Mouse (Mus musculus) megakaryocyte, embryonic 14.5 days (primary cell): ENCODE data around the gene AI661453. TPM values are rescaled to one million over a fixed set of nuclear protein-coding genes. Genes with fewer than 3 reads are reported as not detected.

ENCODE experiments used
- H3K27me3 ChIP-seq: replicated peaks from 2 replicates; pipeline ENCODE3; 2012; ENCODE audit warnings: inconsistent platforms
- H3K36me3 ChIP-seq: replicated peaks from 2 replicates; pipeline ENCODE3; 2012; ENCODE audit warnings: low read length, inconsistent platforms, mixed read lengths
- H3K4me1 ChIP-seq: 2 replicates; pipeline ENCODE4 v1.6.1; 2012; ENCODE audit warnings: inconsistent platforms
- H3K4me3 ChIP-seq: replicated peaks from 2 replicates; pipeline ENCODE3; 2012; ENCODE audit warnings: moderate library complexity, mild to moderate bottlenecking, inconsistent platforms
- H3K9me3 ChIP-seq: 2 replicates; pipeline ENCODE4 v1.6.1; 2012; ENCODE audit warnings: inconsistent platforms
- FLI1 ChIP-seq: IDR thresholded peaks from 2 replicates; pipeline ENCODE4 v1.6.1; 2012; ENCODE audit warnings: low read length, inconsistent platforms, mixed read lengths
- GATA1 ChIP-seq: IDR thresholded peaks from 3 replicates; pipeline ENCODE4 v1.6.1; 2012; ENCODE audit warnings: mixed read lengths, low read length, inconsistent platforms, borderline replicate concordance
- polyA plus RNA-seq: library from polyadenylated mRNA; stranded (reverse); fragments of >175 nt; gene quantifications from 2 replicates; pipeline ENCODE4 v1.2.3, GENCODE M21; 2012; ENCODE audit warnings: low replicate concordance; ENCODE audit not compliant: insufficient read depth

AI661453 gene
- polyA plus RNA-seq, 1 experiment = 0.48 TPM

- TF ChIP-seq FLI1 (no peak), GATA1 (no peak)
- no peak overlapping the region for H3K4me3 ChIP-seq
- H3K27me3 ChIP-seq = peaks cover 75% of the 10 kb centered on the region
- H3K9me3 ChIP-seq = 0 out of 2 replicates have a peak, but pooled peaks cover 2% of the 10 kb centered on the region
- H3K36me3 ChIP-seq = no peaks in the 10 kb centered on the region
- H3K4me1 ChIP-seq = peaks cover 7% of the 10 kb centered on the region
Measured at GRCm38 (mm10) chr17:47465016-47465415, 28.6 kb downstream of the AI661453 start.

- Histone ChIP-seq H3K36me3 (no peaks in the 10 kb centered on the region), H3K4me1 (peaks cover 7% of the 10 kb centered on the region), H3K9me3 (0 out of 2 replicates have a peak, but pooled peaks cover 2% of the 10 kb centered on the region), H3K27me3 (peaks cover 81% of the 10 kb centered on the region), H3K4me3 (no peak overlapping the region)
- TF ChIP-seq FLI1 (no peak), GATA1 (no peak)
Measured at GRCm38 (mm10) chr17:47466284-47466683, 29.9 kb downstream of the AI661453 start.

- TF ChIP-seq GATA1 = no peak
- no peak for TF ChIP-seq FLI1
- Histone ChIP-seq H3K36me3 (no peaks in the 10 kb centered on the region), H3K4me1 (peaks cover 15% of the 10 kb centered on the region), H3K27me3 (peaks cover 79% of the 10 kb centered on the region), H3K4me3 (no peak overlapping the region), H3K9me3 (0 out of 2 replicates have a peak, but pooled peaks cover 2% of the 10 kb centered on the region)
Measured at GRCm38 (mm10) chr17:47467659-47468058, 31.2 kb downstream of the AI661453 start.

- H3K4me3 ChIP-seq = no peak overlapping the region
- no peaks in the 10 kb centered on the region for H3K36me3 ChIP-seq
- TF ChIP-seq GATA1 (no peak), FLI1 (no peak)
- H3K4me1 ChIP-seq = peaks cover 17% of the 10 kb centered on the region
- 0 out of 2 replicates have a peak, but pooled peaks cover 2% of the 10 kb centered on the region for H3K9me3 ChIP-seq
- peaks cover 83% of the 10 kb centered on the region for H3K27me3 ChIP-seq
Measured at GRCm38 (mm10) chr17:47468063-47468462, 31.6 kb downstream of the AI661453 start.

DNA sequence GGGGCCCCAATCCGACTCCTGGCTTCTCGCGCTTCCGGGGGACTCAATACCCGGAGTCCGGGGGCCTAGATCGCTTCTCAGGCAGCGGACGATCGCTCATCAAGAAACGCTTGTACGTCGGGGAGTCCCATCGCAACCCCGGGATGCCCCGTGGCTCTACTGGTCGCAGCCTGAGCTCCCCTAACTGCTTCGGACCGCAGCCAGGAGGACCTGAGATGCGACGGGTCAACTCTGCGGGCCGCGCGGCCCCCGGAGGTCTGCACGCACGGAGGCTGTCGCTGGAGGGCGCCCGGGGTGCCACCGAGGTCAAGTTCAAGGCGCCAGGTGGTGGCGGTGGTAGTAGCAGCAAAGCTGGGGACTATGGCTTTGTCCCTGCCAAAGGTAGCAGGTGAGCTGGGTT lies 32.1 kb downstream of the AI661453 start:
- H3K36me3 ChIP-seq = no peaks in the 10 kb centered on the region
- TF ChIP-seq GATA1 = no peak
- no peak for TF ChIP-seq FLI1
- peaks cover 85% of the 10 kb centered on the region for H3K27me3 ChIP-seq
- H3K4me1 ChIP-seq = peaks cover 21% of the 10 kb centered on the region
- peak overlapping the region; percentile 33 for H3K4me3 ChIP-seq
- 0 out of 2 replicates have a peak, but pooled peaks cover 2% of the 10 kb centered on the region for H3K9me3 ChIP-seq

GRCm38 (mm10) chr17:47469642-47470041 lies 33.2 kb downstream of the AI661453 start:
- TF ChIP-seq FLI1 = no peak
- TF ChIP-seq GATA1 = no peak
- Histone ChIP-seq H3K27me3 (peaks cover 79% of the 10 kb centered on the region), H3K4me3 (no peak overlapping the region), H3K4me1 (peaks cover 23% of the 10 kb centered on the region), H3K36me3 (no peaks in the 10 kb centered on the region), H3K9me3 (0 out of 2 replicates have a peak, but pooled peaks cover 2% of the 10 kb centered on the region)

DNA sequence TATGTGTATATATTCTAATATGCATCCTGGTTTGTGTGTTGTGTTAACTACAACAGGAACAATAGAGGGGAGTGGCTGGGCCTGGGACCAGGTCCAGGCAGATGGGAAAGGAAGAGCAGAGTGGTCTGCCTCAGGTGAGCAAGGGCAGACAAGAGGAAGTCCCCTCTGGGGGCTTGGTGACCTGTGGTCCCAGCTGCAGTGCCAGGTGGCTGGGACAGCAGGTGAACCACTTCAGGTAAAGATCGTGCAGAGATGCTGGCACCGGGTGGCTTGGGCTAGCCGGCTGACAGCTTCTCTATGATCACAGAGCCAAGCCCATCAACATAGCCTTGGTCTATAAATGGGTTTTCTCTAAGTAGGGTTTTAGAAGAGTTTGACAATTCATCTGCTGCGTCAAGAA lies 33.7 kb downstream of the AI661453 start:
- TF ChIP-seq GATA1 = no peak
- TF ChIP-seq FLI1 = no peak
- no peaks in the 10 kb centered on the region for H3K36me3 ChIP-seq
- peaks cover 23% of the 10 kb centered on the region for H3K4me1 ChIP-seq
- H3K27me3 ChIP-seq = peaks cover 74% of the 10 kb centered on the region
- no peak overlapping the region for H3K4me3 ChIP-seq
- H3K9me3 ChIP-seq = 0 out of 2 replicates have a peak, but pooled peaks cover 2% of the 10 kb centered on the region

DNA sequence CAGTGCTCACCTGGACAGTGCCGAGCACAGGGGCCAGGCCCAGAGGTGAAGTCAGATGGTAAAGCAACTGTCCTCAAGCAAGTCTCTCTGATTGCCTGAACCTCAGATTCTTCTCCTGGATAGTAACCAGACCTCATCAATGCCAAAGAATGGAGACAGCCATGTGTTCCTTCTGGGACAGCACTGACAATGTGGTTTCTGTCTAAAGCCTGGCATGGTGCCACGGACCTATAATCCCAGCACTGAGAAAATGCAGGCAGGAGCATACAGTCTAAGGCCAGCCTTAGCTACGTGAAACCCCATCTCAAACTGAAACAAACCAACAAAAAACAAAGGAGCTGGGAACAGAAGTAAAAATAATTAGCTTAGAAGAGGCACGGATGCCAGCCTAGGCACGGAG lies 34.3 kb downstream of the AI661453 start:
- H3K27me3 ChIP-seq = peaks cover 70% of the 10 kb centered on the region

GRCm38 (mm10) chr17:47472435-47473350 lies 36.3 kb downstream of the AI661453 start:
- no peak overlapping the region for H3K4me3 ChIP-seq
- peaks cover 58% of the 10 kb centered on the region for H3K27me3 ChIP-seq
- no peaks in the 10 kb centered on the region for H3K36me3 ChIP-seq
- no peak for TF ChIP-seq FLI1
- TF ChIP-seq GATA1 = no peak
- peaks cover 19% of the 10 kb centered on the region for H3K4me1 ChIP-seq
- H3K9me3 ChIP-seq = peaks cover 7% of the 10 kb centered on the region; the same call in 1 of the 2 replicates

More for the DNA sequence above, 34.3 kb downstream of the AI661453 start:
- TF ChIP-seq FLI1 = no peak
- no peak for TF ChIP-seq GATA1
- H3K9me3 ChIP-seq = peaks cover 3% of the 10 kb centered on the region; the same call in 1 of the 2 replicates
- no peaks in the 10 kb centered on the region for H3K36me3 ChIP-seq
- no peak overlapping the region for H3K4me3 ChIP-seq
- peaks cover 19% of the 10 kb centered on the region for H3K4me1 ChIP-seq

- peaks cover 19% of the 10 kb centered on the region for H3K4me1 ChIP-seq
- peaks cover 6% of the 10 kb centered on the region; the same call in 1 of the 2 replicates for H3K9me3 ChIP-seq
- H3K4me3 ChIP-seq = no peak overlapping the region
- no peaks in the 10 kb centered on the region for H3K36me3 ChIP-seq
- H3K27me3 ChIP-seq = peaks cover 50% of the 10 kb centered on the region
- no peak for TF ChIP-seq GATA1
- TF ChIP-seq FLI1 = no peak
Measured at GRCm38 (mm10) chr17:47473434-47473974, 37.1 kb downstream of the AI661453 start.
